Mouse (Mus musculus): Measurements from ENCODE around the gene Zbtb6.

- TF ChIP-seq CTCF (IDR thresholded peaks at IDR 0.05; ENCODE audit: extremely low read depth, insufficient read depth, insufficient read length, insufficient replicate concordance) = no peak
- TF ChIP-seq POLR2A (IDR thresholded peaks at IDR 0.05; ENCODE audit: low read depth, low read length) = no peak
These were observed 19.3 kb downstream of the Zbtb6 start for GRCm38 (mm10) chr2:37423671-37424070.

Measured in spleen, adult 2 months (tissue).